Mouse (Mus musculus) heart, postnatal 10 days (tissue): ENCODE data around the gene Rps6kl1. TPM values are rescaled to one million over a fixed set of nuclear protein-coding genes. Genes with fewer than 3 reads are reported as not detected.

Experiments used
- DNase-seq, 2 experiments: peaks; one replicate each; pipeline ENCODE4 v3.0.0; 2021
- intact Hi-C: fragments of 180-260 bp; cut with DNase I; formaldehyde crosslinking; loops from one replicate; pipeline ENCODE4 v1.15.1; 2025
- total RNA-seq, 2 experiments: library from RNA; stranded (reverse); gene quantifications; 2 replicates each; pipeline ENCODE4 v1.2.3; 2021

Gene Rps6kl1
- total RNA-seq, 2 experiments from 2014 or later = 3.2 to 3.8 TPM

GRCm38 (mm10) chr12:85175926-85176845 lies 25.1 kb upstream of the Rps6kl1 start:
- DNase-seq = peak in 1 of 2 experiments; percentile 49
- intact Hi-C loops = no loop called here

GRCm38 (mm10) chr12:85175087-85175675 lies 24.1 kb upstream of the Rps6kl1 start:
- peak; percentile 27 to 29 for DNase-seq
- intact Hi-C loops = no loop called here

- DNase-seq = peak; percentile 43 to 47
- intact Hi-C loops = loop anchor here (5.0 kb wide), 1 partner anchor 113 kb away; the partner anchor contains the start of genes Acyp1 and Zc2hc1c
Measured at GRCm38 (mm10) chr12:85174016-85174415, 23.0 kb upstream of the Rps6kl1 start.

GRCm38 (mm10) chr12:85170948-85171307 lies 19.9 kb upstream of the Rps6kl1 start:
- no peak for DNase-seq
- intact Hi-C loops = loop anchor here (5.0 kb wide), 1 partner anchor 116 kb away; the partner anchor contains the start of genes Acyp1 and Zc2hc1c

- DNase-seq = peak; percentile 49 to 61
- intact Hi-C loops = loop anchor here (5.0 kb wide), 1 partner anchor 117 kb away; the partner anchor contains the start of genes Acyp1 and Zc2hc1c
Measured at GRCm38 (mm10) chr12:85170284-85170947, 19.4 kb upstream of the Rps6kl1 start.

- intact Hi-C loops = loop anchor here (1.0 to 5.0 kb wide), 3 partner anchors 45 to 135 kb away; partner anchors contain the start of genes Acyp1 and Zc2hc1c
- DNase-seq = no peak
Measured at GRCm38 (mm10) chr12:85169877-85170276, 18.8 kb upstream of the Rps6kl1 start.

- intact Hi-C loops = loop anchor here (1.0 to 2.0 kb wide), 2 partner anchors 46 to 136 kb away; no protein-coding TSS in a partner anchor
Measured at GRCm38 (mm10) chr12:85169117-85169858, 18.2 kb upstream of the Rps6kl1 start.

GRCm38 (mm10) chr12:85166631-85167030 lies 15.6 kb upstream of the Rps6kl1 start:
- DNase-seq = no peak
- intact Hi-C loops = no loop called here

More at GRCm38 (mm10) chr12:85169117-85169858, 18.2 kb upstream of the Rps6kl1 start:
- DNase-seq = peak; percentile 88 to 93

GRCm38 (mm10) chr12:85164996-85165395 lies 13.9 kb upstream of the Rps6kl1 start:
- DNase-seq = peak; percentile 47 to 67
- intact Hi-C loops = no loop called here

- intact Hi-C loops = no loop called here
- peak; percentile 56 to 61 for DNase-seq
Measured at GRCm38 (mm10) chr12:85159592-85159991, 8.5 kb upstream of the Rps6kl1 start.

- peak in 1 of 2 experiments; percentile 38 for DNase-seq
- intact Hi-C loops = no loop called here
Measured at GRCm38 (mm10) chr12:85158801-85159200, 7.7 kb upstream of the Rps6kl1 start.

- intact Hi-C loops = no loop called here
Measured at GRCm38 (mm10) chr12:85157797-85158460, 6.9 kb upstream of the Rps6kl1 start.

GRCm38 (mm10) chr12:85156324-85156723 lies 5.3 kb upstream of the Rps6kl1 start:
- intact Hi-C loops = no loop called here
- no peak for DNase-seq

More at GRCm38 (mm10) chr12:85157797-85158460, 6.9 kb upstream of the Rps6kl1 start:
- no peak for DNase-seq

- DNase-seq = no peak
- intact Hi-C loops = no loop called here
Measured at GRCm38 (mm10) chr12:85153011-85153410, 1.9 kb upstream of the Rps6kl1 start.

- no peak for DNase-seq
- intact Hi-C loops = no loop called here
Measured at GRCm38 (mm10) chr12:85150321-85151001, 603 bp downstream of the Rps6kl1 start.

GRCm38 (mm10) chr12:85146881-85147280 lies 4.2 kb downstream of the Rps6kl1 start:
- intact Hi-C loops = no loop called here
- DNase-seq = no peak

GRCm38 (mm10) chr12:85146355-85146754 lies 4.7 kb downstream of the Rps6kl1 start:
- DNase-seq = peak; percentile 53 to 56
- intact Hi-C loops = no loop called here

GRCm38 (mm10) chr12:85145630-85146029 lies 5.4 kb downstream of the Rps6kl1 start:
- peak; percentile 70 to 74 for DNase-seq
- intact Hi-C loops = no loop called here

GRCm38 (mm10) chr12:85144821-85145220 lies 6.2 kb downstream of the Rps6kl1 start:
- intact Hi-C loops = loop anchor here (1.0 kb wide), 1 partner anchor 142 kb away; no protein-coding TSS in a partner anchor

More at GRCm38 (mm10) chr12:85144821-85145220, 6.2 kb downstream of the Rps6kl1 start:
- no peak for DNase-seq
